Mouse (Mus musculus) 3134 (cell line): ENCODE data around the gene Nrip1.

Experiments
- DNase-seq: peaks from one replicate; pipeline ENCODE4 v3.0.0-alpha.2; 2011; ENCODE audit warnings: low spot score; ENCODE audit not compliant: insufficient read length; ENCODE audit errors: extremely low read depth

Nrip1 gene

DNA sequence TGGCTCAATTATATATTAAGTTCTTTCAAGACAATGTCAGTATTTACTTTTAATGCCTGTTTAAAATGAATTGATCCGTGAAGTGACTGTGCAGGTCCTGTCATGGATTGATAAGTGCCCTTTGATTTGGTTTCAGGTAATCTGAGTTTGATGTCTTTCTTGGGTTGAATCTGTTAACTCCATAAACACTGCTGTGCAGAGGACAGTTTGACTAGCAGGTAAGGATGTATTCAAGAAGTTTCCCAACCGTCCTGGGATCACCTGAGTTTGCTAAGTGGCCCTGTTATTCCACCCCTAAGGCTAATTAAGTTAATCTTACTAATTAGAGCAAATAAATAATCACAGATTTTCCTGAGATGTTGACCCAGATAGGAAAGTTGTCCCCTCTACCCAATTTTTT, 84.1 kb downstream of the Nrip1 start:
- no peak for DNase-seq

DNA sequence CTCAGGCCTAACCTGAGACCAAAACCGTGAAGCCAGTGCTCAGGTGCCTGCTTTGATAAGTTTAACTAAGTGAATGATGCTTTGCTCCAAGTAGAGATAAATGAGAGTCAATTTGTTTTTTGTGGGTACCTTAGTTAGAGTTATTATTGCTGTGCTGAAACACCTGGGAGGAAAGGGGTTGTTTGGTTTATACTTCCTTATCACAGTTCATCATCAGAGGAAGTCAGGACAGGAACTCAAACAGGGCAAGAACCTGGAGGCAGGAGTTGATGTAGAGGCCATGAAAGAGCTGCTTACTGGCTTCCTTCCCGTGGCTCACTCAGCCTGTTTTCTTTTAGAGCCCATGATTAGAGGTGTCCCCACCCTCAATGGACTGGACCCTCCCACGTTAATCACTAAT, 89.8 kb downstream of the Nrip1 start:
- no peak for DNase-seq

DNA sequence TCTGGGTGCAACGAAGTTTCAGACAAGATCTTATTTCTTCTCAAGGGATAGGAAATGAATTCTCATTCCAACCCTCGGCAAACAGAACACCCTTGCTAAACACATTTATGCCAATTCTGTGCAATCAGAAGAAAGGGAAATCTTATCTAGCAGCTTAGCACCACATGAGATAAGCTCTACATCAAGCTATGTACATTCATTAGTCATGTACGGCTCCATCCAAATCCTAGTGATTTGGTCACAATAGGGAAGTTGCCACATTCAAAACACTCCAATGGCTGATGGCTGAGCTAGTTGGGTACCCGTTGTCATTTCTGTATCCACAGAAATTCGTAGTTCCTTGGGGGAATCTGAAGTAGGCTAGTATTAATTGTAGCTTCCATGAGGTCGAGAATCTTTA, 91.8 kb downstream of the Nrip1 start:
- DNase-seq = no peak

DNA sequence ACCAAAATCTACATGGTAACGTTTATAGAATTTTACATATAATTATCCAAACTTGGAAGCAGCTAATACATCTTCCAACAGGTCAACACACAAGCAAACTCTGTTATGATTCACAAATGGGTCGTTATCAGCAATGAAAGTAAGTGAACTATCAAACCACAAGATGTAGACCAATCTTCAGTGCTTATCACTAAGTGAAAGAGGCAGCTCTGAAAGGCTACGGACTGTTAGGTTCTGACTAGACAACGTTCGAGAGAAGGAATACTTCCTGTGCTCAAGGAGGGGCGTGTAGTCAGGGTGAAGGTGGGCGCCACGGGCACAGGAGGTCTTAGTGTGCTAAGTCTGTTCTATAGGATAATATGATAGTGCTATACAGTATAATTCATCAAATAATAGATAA, 93.3 kb downstream of the Nrip1 start:
- no peak for DNase-seq

DNA sequence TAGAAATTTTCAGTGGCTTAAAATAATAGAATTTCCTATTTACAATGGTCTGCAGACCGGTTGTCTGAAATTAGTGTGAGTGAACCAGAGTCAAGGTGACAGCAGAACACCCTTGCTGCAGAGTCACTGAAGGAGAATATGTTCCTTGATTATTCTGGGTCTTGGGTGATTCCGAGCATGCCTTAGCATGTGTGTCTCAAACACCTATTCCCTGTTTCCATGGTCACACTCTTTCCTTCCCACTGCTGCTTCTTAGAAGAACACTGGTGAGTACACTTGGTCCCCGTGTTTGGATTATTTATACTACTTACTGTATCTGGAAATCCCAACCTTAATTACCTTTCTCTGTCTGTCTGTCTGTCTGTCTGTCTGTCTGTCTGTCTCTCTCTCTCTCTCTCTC, 97.4 kb downstream of the Nrip1 start:
- no peak for DNase-seq

DNA sequence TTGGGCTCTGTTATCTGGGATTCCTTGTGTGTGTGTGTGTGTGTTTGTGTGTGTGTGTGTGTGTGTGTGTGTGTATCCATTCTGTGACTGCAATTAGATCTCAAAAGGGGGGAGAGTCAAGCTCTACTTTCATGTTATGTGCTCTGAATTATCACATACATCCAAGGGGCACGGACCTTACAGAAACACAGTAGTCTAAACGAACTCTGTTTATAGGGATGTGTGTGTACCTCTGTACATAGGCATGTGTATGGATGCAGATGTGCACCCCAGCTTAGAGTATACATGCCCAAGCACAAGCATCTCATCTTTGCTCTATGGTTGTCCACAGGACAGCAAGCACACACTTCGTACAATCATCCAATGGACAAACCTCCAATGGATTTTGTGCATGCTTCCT, 98.0 kb downstream of the Nrip1 start:
- no peak for DNase-seq

DNA sequence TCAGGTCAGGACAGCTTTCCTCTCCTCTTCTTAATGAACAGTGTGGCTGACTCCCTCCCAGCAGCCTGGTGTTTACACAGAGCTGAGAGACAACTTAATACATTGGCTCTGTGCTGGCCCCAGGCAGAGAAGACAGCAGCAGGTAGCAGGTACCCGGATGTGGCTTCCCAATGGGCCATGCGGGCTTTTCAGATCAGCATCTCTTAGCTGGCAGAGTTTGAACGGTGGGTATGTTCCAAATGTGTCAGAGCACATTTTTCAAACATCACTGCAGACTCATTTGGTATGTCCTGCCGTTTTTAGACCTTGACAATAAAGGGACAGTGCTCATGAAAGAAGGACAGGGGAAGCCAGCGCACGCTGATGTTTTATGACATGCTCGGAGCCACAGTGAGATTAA, 98.5 kb downstream of the Nrip1 start:
- DNase-seq = no peak

DNA sequence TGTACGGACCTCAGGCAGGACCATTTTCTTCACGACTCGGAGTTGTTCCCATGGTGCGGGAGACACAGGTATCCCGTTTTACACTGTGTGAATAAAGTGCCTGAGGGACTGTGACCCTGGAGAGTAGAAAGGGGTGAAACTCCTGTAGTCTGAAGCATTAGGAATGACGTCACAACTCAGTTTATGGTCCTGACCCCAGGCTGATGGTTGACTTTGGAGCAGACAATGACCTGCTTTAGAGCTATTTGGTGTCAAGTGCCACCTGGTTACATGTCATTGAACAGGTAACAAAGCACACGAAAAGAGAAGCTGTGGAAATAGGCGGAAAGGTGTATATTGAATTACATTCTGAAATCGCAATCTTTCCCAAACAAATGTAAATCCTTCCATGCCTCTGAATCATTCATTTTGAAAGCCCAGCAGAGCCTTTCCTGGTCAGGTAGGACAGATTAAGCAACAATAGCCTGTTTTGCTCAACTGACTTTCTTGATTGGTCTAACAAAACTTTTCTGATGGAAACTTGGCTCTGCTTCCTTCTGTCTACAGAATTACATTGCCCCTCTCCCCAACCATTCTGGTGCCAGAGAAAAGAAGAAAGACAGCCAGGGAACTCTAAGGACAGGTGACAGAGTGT, 106.9 kb downstream of the Nrip1 start:
- no peak for DNase-seq

DNA sequence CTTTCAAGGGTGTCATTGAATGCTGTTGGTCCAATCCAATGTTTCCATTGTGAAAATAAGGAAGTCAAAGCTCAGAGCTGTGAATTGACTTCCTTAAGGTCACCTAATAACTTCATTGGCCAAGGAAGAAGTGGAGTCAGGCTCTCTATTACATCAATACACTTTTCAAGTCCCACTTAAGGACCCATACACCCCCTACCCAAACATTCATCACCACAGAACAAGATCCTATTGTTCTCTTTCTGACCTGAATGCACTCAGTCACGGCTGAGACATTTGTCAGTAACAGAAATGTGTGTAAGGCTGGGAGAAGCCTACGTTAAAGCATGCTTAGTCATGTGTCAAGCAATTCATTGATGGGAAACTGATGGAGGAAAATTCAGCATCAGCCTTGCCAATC, 107.8 kb downstream of the Nrip1 start:
- DNase-seq = no peak

DNA sequence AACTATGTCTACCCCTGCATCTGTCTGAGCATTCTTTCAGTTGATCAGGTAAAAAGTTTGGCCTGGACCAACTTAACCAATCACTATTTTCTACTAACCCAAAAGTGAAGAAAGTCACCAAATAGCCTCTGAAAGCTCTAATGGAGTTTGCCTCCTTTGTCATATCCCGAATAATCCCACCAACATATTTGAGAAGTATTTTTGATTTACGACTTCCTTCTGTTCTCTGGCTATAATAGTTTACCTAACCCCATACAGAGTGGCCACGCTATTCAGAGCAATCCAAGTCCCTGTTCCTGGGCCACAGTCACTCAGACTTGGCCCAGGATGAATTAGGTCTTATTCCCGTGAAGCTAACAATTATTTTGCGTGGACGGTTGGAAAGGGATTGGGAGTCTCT, 108.3 kb downstream of the Nrip1 start:
- no peak for DNase-seq

DNA sequence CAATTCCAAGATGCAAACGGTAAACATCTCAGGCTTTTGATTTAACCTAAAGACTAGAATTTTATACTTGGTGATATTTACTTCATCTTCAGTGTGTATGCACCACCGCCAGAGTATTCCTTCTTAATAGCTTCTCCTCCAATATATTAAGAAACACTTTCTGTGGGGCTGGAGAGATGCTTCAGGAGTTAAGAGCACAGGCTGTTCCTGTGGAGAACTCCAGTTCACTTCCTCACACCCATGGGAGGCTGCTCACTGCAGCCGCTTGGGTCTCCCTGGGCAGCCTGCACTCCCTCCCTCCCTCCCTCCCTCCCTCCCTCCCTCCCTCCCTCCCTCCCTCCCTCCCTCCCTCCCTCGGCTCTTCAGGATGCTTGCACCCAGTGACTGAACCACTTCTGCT, 110.2 kb downstream of the Nrip1 start:
- DNase-seq = no peak

DNA sequence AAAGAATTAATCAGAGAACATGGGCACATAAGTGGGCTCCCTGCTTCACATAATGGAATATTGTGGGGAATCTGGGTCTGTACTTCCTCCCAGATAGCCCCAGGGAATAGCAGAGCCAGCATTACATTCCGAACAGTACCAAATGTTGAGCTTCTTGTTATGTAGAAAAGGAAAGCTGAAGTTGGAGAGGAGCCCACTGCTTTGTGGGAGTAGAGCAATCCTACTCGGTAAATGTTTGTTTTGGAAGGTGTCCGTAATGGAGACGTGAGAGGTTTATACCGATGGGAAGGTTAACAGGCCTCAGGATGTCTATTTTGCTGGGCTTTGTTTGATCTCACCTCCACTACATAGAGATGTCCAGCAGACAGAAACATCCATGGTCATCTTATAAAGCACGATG, 113.3 kb downstream of the Nrip1 start:
- no peak for DNase-seq

DNA sequence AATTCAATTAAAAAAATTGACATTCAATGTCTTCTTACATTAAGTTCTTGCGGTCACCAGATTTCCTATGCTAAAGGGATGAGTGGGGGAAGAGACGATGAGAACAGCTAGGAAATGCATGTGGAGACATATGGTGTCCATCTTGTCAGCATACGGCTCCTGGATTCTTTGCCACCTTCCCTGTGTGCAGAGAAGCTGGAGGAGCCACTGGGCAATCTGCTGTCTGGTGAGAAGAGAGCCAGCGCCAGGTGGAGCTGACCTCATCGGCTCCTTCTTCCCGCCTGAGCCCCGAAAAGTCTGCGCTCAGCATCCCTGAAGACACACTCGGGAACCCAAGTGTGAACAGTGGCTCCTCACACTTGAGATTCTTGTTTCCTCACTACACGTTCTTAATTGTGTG, 121.8 kb downstream of the Nrip1 start:
- peak; percentile 0 for DNase-seq

DNA sequence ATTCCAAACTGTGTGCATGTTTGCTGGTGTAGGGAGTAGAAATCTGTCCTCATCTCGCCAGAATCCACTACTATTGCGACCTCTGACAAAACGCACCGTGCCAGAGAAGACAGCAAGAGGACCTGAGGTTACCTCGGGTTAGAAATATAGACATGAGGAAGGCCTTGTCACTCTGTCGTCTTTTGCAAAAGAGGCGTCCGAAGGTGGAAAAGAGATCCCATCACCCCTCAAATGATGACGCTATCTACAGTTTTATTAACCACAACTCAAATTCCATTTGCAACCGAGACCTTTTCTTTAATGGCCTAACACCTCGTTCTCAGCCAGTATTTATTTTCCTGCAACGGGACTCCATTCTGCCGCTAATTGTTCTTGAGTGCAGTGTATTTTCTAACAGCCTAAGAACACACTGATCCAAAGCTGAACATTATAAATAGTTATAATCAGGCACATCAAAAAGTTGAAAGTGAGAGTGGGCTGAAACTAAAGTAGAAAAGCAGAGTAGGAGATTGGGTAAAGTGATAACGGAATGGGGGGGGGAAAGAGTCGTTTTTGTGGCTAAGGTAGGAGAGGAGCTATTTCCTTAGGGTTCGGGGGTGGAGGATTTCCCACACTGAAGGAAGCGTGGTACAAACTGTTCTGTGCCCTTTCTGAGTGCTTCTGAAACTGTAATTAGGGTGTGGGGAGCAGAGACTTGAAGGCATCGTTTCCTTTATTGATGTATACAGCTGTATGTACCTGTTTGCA, 124.1 kb downstream of the Nrip1 start:
- no peak for DNase-seq

DNA sequence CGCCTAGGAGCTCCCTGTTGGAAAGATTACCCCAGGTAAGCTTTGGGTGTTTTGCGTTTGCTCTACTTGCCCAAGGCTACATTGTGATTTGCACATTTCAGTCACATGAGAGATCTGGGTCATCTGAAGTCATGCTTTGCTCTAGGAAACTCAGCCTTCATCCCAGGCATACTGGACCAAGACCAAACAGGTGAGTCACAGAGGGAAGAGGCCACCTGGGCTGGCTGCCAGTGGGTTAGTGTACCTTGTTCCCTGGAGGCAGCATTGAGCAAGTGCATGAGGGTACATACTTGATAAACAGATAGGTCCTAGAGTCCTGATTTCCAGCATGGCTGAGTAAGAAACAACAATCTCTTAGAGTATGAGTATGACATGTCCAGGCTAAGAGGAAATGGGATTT, 130.8 kb downstream of the Nrip1 start:
- no peak for DNase-seq

DNA sequence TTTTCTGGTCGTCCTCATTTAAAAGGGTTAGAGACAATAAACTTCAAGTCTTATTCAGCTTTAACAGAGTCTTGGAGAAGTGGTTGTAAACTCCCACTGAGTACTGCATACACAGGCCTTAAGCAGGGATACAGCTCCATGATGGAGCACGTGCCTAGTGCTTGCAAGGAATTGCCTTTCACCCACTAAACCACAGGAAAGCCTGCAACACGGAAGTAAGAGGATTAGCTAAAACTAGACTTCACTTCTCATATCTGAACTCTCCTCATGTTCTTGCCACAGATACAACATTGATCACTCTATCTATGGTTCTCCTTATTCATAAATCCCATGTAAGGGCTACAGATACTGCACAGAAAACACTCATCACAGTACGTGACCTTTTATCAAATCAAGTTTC, 132.4 kb downstream of the Nrip1 start:
- DNase-seq = no peak

DNA sequence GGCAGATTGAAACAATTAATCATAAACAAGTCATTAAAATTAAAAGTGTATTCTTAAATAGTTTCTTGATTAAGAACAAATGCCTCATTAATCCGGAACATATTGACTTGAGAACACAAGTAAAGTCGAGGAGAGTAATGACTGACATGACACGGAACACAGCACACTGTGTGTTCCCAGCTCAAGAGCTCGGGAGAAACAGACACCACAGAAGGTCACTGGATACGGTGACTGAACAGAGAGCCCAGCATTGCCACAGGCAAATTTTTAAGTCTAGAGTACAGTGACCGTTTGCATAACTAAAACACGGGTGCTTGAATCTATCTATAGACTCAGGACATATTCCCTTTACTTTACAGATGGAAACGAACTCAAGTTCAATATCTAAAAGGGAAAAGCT, 134.3 kb downstream of the Nrip1 start:
- no peak for DNase-seq

DNA sequence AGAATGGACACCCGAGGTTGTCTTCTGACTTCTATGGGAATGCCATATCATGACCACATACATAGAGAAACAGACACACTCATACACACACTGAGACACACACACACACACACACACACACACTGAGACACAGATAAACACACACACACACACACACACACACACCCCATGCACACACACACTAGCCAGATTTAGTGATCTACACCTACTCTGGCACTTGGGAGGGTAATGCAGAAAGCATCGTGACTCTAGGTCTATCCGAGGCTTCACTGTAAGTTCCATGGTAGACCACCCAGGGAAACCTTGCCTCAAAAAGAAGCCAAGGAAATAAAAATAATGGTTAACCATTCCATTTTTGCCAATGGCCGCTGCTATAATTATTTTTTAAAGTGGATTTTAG, 134.8 kb downstream of the Nrip1 start:
- no peak for DNase-seq
